Mouse (Mus musculus) kidney, postnatal 0 days (tissue): ENCODE data around the gene Osbpl3. TPM values are rescaled to one million over a fixed set of nuclear protein-coding genes. Genes with fewer than 3 reads are reported as not detected.

Experiments used
- ATAC-seq: fragments of 200-750 bp; cut with Nextera tagmentation; replicated peaks from 2 replicates; pipeline ENCODE4 v1.8.0; 2017; ENCODE audit warnings: low read depth, moderate number of reproducible peaks, moderate TSS enrichment, moderate library complexity; ENCODE audit not compliant: low FRiP score
- DNase-seq: peaks from one replicate; pipeline ENCODE4 v3.0.0-alpha.2; 2016; ENCODE audit warnings: low spot score
- H3K27ac ChIP-seq: fragments of 300-500 bp; sonication (generic); 2 replicates; pipeline ENCODE4 v1.5.1; 2014; ENCODE audit warnings: mild to moderate bottlenecking
- H3K27me3 ChIP-seq: fragments of 300-500 bp; sonication (generic); 2 replicates; pipeline ENCODE4 v1.6.1; 2014; ENCODE audit warnings: low read length, mixed read lengths; ENCODE audit not compliant: insufficient read depth
- H3K36me3 ChIP-seq: fragments of 300-500 bp; sonication (generic); 2 replicates; pipeline ENCODE4 v1.6.1; 2014; ENCODE audit warnings: low read length, mixed read lengths; ENCODE audit not compliant: insufficient read depth
- H3K4me1 ChIP-seq: fragments of 300-500 bp; sonication (generic); replicated peaks from 2 replicates; pipeline ENCODE4 v1.6.1; 2014; ENCODE audit warnings: antibody characterized with exemption, low read length, mixed read lengths; ENCODE audit not compliant: insufficient read depth
- H3K4me2 ChIP-seq: fragments of 300-500 bp; sonication (generic); 2 replicates; pipeline ENCODE4 v1.6.1; 2014; ENCODE audit warnings: mild to moderate bottlenecking, low read length, moderate library complexity, mixed read lengths
- H3K4me3 ChIP-seq: fragments of 300-500 bp; sonication (generic); replicated peaks from 2 replicates; pipeline ENCODE4 v1.5.1; 2014; ENCODE audit warnings: low read depth, low read length
- H3K9ac ChIP-seq: fragments of 300-500 bp; sonication (generic); 2 replicates; pipeline ENCODE4 v1.6.1; 2014; ENCODE audit warnings: low read depth, low read length
- H3K9me3 ChIP-seq: fragments of 300-500 bp; sonication (generic); replicated peaks from 2 replicates; pipeline ENCODE4 v1.6.1; 2016; ENCODE audit warnings: low read length, inconsistent platforms, mixed read lengths
- CTCF ChIP-seq: IDR thresholded peaks from 2 replicates; pipeline ENCODE4 v1.5.1; 2016; ENCODE audit warnings: antibody characterized with exemption, low read depth, mild to moderate bottlenecking, moderate library complexity
- WGBS: fragments of 180-500 bp; shearing (Covaris S2); extraction: QIAGEN DNeasy Blood & Tissue Kit; methylation state at CpG from one replicate; pipeline ENCODE4 v1.1.7; 2014; 5-methylcytosine and 5-hydroxymethylcytosine counted together
- polyA plus RNA-seq: library from polyadenylated mRNA; unstranded; fragments of >200 nt; fragmentation: Nextera tagmentation; extraction: Ambion mirVana; gene quantifications from 2 replicates; pipeline ENCODE4 v1.2.1, GENCODE M21; 2015

Osbpl3 gene
- polyA plus RNA-seq, 1 experiment from 2014 or later, result 17.4 TPM

DNA sequence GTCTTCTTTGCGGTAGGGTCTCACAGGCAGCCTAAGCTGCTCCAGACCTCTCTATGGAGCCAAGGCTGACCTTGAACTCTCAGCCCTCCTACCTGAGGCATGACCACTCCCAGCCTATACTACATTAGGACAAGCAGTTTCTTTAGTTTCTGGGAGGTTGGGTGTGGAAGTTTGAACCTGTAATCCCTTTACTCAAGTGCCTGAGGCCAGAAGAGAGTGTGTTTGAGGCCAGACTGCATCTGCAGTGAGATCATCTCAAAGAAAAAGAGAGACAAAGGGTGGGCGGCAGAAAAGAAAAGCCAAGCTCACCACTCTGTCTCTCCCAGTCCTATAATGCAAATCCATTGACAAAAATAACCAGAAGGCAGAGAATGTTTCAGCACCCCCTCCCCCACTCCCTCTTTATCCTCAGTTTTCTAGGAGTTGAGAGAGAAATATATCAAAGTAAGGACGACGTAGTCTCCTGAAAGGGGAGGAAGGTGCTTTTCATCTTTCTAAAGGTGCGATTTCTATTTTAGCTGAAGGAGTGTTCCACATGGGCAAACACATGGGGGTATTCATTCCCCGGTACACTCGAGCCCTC is 137.3 kb downstream of the Osbpl3 start:
- H3K9me3 ChIP-seq, result no peaks in the 10 kb centered on the region
- H3K36me3 ChIP-seq, result 0 out of 2 replicates have a peak, but pooled peaks cover 5% of the 10 kb centered on the region
- no peak overlapping the region for H3K9ac ChIP-seq
- TF ChIP-seq CTCF, result no peak
- ATAC-seq (no peak), DNase-seq (no peak)
- no peak overlapping the region for H3K27ac ChIP-seq
- no peak overlapping the region for H3K4me2 ChIP-seq
- no peak overlapping the region for H3K4me3 ChIP-seq
- no peaks in the 10 kb centered on the region for H3K4me1 ChIP-seq
- 61% methylated on average over 7 of the region's 7 CpGs for WGBS
- no peaks in the 10 kb centered on the region for H3K27me3 ChIP-seq

DNA sequence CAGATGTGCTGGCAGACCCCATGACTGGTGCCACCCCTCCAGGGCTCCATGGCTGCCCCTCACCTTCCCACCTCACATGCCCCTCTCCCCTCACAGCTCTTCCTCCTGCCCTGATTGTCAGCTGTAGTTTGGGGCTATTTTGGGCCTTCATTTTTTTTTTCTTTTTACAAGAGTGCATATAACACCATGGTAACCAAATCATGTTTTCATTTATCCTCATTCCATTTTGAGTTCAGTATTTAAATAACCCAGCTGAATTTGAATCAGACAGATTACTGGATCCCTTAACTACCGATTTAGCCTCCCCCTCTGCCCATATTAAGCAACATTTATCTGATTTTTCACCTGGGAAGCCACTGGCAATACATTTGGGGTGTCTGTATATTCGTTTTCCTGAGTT is 137.9 kb downstream of the Osbpl3 start:
- 79% methylated on average over 2 of the region's 2 CpGs for WGBS
- 0 out of 2 replicates have a peak, but pooled peaks cover 5% of the 10 kb centered on the region for H3K36me3 ChIP-seq
- H3K27ac ChIP-seq, result no peak overlapping the region
- no peak overlapping the region for H3K4me2 ChIP-seq
- no peak overlapping the region for H3K4me3 ChIP-seq
- no peak for TF ChIP-seq CTCF
- H3K9me3 ChIP-seq, result no peaks in the 10 kb centered on the region
- H3K4me1 ChIP-seq, result no peaks in the 10 kb centered on the region
- DNase-seq (no peak), ATAC-seq (no peak)
- no peak overlapping the region for H3K9ac ChIP-seq
- no peaks in the 10 kb centered on the region for H3K27me3 ChIP-seq

DNA sequence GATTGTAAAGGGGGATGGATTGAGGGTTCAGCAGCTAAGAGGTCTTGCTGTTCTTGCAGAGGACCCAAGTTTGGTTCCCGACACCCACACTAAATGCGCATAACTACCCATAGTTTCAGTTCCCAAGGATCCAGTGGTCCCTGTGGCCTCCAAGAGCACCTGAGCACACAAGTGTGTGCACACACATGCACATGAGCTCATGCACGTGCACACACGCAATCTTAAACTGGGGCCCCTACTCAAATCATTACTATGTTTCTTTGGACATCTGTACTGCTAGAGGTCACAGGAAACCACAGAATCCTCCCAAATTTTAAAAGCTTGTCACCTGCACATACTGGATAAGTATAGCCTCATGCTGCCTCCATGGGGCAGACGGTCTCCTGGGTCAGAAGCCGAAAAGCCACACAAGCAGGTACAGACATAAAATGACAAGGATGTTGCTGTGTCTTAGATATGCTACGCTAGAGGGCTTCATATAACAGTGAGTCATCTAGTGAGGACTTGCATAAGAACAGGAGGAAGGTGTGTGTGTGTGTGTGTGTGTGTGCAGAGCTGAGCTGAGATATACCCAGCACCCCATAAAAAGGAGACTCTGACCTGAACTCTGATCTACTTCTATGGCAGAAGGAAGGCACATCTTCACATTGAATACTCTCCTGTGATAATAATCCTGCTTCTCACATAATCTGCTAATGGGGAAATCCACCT is 139.1 kb downstream of the Osbpl3 start:
- no peak overlapping the region for H3K4me2 ChIP-seq
- no peak for ATAC-seq

DNA sequence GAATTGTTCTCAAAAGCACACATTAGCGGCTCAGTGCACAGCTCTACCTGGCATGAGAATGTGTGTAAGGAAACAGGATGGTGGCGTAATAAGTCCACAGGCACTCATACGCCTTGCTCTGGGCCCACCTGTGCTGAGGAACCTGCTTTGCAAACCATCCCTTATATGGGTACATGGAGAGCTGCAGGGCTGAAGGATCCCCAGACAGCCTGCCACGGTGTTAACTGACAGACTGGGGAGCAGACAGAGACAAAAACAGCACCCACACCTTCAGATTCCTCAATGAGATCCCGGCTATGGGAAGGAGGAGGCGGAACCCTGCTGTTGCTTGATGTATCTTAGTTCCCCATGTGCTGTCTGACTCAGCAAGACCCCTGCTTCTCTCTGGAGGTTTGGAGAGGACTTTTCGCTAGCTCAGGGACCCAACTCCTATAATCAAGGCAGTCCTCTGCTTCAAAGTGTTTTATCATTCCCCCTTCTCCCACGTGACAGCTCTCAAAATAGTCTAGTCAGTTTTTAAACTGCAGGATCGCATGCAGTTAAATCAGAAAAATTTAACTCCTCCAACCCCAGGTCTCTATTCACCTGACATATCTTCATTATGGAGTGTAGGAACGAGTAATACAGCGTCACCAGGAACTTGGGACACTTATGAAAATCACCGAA is 141.5 kb downstream of the Osbpl3 start:
- ATAC-seq, result no peak
- no peak overlapping the region for H3K27ac ChIP-seq
- no peak for TF ChIP-seq CTCF
- no peaks in the 10 kb centered on the region for H3K9me3 ChIP-seq
- no peak overlapping the region for H3K4me3 ChIP-seq
- no peak for DNase-seq
- H3K4me2 ChIP-seq, result no peak overlapping the region
- H3K9ac ChIP-seq, result no peak overlapping the region
- H3K27me3 ChIP-seq, result no peaks in the 10 kb centered on the region
- no peaks in the 10 kb centered on the region for H3K36me3 ChIP-seq
- H3K4me1 ChIP-seq, result no peaks in the 10 kb centered on the region
- 73% methylated on average over 12 of the region's 12 CpGs for WGBS

More for the DNA sequence above, 139.1 kb downstream of the Osbpl3 start:
- H3K4me1 ChIP-seq, result no peaks in the 10 kb centered on the region
- H3K27ac ChIP-seq, result no peak overlapping the region
- WGBS, result 96% methylated on average over 7 of the region's 7 CpGs
- TF ChIP-seq CTCF, result no peak
- no peak overlapping the region for H3K4me3 ChIP-seq
- no peaks in the 10 kb centered on the region for H3K27me3 ChIP-seq
- H3K36me3 ChIP-seq, result 0 out of 2 replicates have a peak, but pooled peaks cover 5% of the 10 kb centered on the region
- DNase-seq, result no peak
- H3K9ac ChIP-seq, result no peak overlapping the region
- H3K9me3 ChIP-seq, result no peaks in the 10 kb centered on the region

DNA sequence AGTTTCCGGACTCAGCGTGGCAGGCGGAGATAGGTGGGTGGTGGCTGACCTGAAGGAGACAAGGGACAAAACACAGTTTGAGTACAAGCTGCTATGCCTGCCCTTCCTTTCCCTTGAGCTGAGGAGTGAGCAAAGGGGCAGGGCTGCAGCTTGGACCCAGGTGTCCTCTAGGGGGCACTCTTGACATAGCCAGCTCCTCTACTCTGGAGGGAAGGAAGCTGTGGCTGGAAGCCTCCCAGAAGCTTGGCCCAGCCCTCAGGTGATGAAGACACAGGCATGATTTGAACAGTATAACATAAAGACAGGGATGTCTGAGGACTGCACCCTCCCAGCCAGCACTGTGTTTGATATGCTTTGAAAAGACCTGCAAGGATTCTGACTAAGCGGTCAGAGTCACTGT is 143.4 kb downstream of the Osbpl3 start:
- Histone ChIP-seq H3K4me3 (no peak overlapping the region), H3K4me2 (no peak overlapping the region), H3K36me3 (no peaks in the 10 kb centered on the region), H3K27me3 (no peaks in the 10 kb centered on the region), H3K9ac (no peak overlapping the region), H3K9me3 (no peaks in the 10 kb centered on the region), H3K4me1 (no peaks in the 10 kb centered on the region), H3K27ac (no peak overlapping the region)
- 42% methylated on average over 4 of the region's 4 CpGs for WGBS
- ATAC-seq (peak; percentile 57), DNase-seq (peak; percentile 89)
- TF ChIP-seq CTCF, result peak; percentile 96

DNA sequence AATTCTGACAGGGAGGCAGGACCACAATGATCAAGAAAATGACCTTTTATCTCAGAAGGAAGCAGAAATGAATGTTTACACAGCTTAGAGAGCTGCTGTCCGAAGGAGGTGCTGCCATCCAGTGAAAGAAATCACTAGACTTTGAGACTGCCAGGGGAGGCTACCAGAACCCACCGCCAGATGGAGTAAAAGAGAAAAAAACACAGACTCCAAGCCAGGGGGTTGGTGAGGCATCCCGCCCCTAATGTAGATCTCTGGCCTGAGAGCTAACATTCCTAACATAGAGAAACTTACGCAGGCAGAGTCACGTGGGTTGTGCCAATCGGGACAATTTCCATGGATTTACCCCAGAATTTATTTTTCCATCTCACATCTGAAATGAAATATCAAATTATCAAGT is 147.0 kb downstream of the Osbpl3 start:
- Histone ChIP-seq H3K36me3 (0 out of 2 replicates have a peak, but pooled peaks cover 3% of the 10 kb centered on the region), H3K4me2 (no peak overlapping the region), H3K9ac (no peak overlapping the region), H3K27ac (no peak overlapping the region), H3K4me3 (no peak overlapping the region), H3K4me1 (no peaks in the 10 kb centered on the region), H3K27me3 (no peaks in the 10 kb centered on the region), H3K9me3 (no peaks in the 10 kb centered on the region)
- WGBS, result 42% methylated on average over 6 of the region's 6 CpGs
- peak; percentile 81 for TF ChIP-seq CTCF
- peak; percentile 79 for DNase-seq
- ATAC-seq, result no peak
